25 mouse cellular contexts compared by ENCODE assay signal in genomic region chr5:76719954-76720353, GRCm38 (mm10).
A peak's percentile ranks its signal among the peaks of the same experiment; 100 is the strongest.
DNase-seq lines count a peak whose midpoint lies in the region; ATAC-seq and TF ChIP-seq lines count a peak whose summit lies in the region.
"Had no signal": no experiment of that assay in that cellular context is flagged by ENCODE, and none has a peak within 500 bp of the region (broad histone marks: within the 10 kb centered on the region; RNA-seq: fewer than 3 reads in every experiment).

No protein-coding gene starts in this region.

- 0 out of 2 replicates have a peak, but pooled peaks cover 3% of the 10 kb centered on the region for H3K36me3 ChIP-seq in forebrain, embryonic 16.5 days (ENCODE audit: control insufficient read depth, insufficient read depth)
- H3K36me3 ChIP-seq in forebrain, embryonic 15.5 days, result peaks cover 16% of the 10 kb centered on the region
- no peaks in the 10 kb centered on the region for H3K36me3 ChIP-seq in hindbrain, postnatal 0 days (ENCODE audit: insufficient read depth, low read length)
- no peaks in the 10 kb centered on the region for H3K36me3 ChIP-seq in hindbrain, embryonic 16.5 days (ENCODE audit: control insufficient read depth, insufficient read depth, low read length)
- H3K36me3 ChIP-seq in midbrain, embryonic 15.5 days (replicated peaks), result peaks cover 3% of the 10 kb centered on the region; the same call in 1 of the 2 replicates
- H3K36me3 ChIP-seq in midbrain, embryonic 10.5 days, result peaks cover 47% of the 10 kb centered on the region

- H3K4me2 ChIP-seq in forebrain, embryonic 16.5 days (ENCODE audit: low read length), result no peak overlapping the region
- no peak overlapping the region for H3K4me2 ChIP-seq in forebrain, embryonic 15.5 days (replicated peaks)
- H3K4me2 ChIP-seq in hindbrain, postnatal 0 days (ENCODE audit: low read depth, low read length), result no peak overlapping the region
- no peak overlapping the region for H3K4me2 ChIP-seq in hindbrain, embryonic 16.5 days (ENCODE audit: low read length)
- H3K4me2 ChIP-seq in midbrain, embryonic 15.5 days, result no peak overlapping the region
- H3K4me2 ChIP-seq: heart, embryonic 11.5 days; limb, embryonic 15.5 days; liver, embryonic 13.5 days had no signal

- TF ChIP-seq CTCF in hindbrain, postnatal 0 days (IDR thresholded peaks at IDR 0.05; ENCODE audit: low read depth), result no peak

- H3K27ac ChIP-seq in forebrain, embryonic 16.5 days (ENCODE audit: low read length), result no peak overlapping the region
- H3K27ac ChIP-seq in forebrain, embryonic 15.5 days (replicated peaks), result no peak overlapping the region
- 0 out of 2 replicates have a peak overlapping the region, but pooled peaks have one; percentile 51 for H3K27ac ChIP-seq in hindbrain, postnatal 0 days
- H3K27ac ChIP-seq in hindbrain, embryonic 16.5 days (ENCODE audit: low read depth, low read length), result no peak overlapping the region
- H3K27ac ChIP-seq in midbrain, embryonic 15.5 days, result 0 out of 2 replicates have a peak overlapping the region, but pooled peaks have one; percentile 40
- no peak overlapping the region for H3K27ac ChIP-seq in midbrain, embryonic 10.5 days (replicated peaks)
- H3K27ac ChIP-seq: limb, embryonic 10.5 days; limb, embryonic 15.5 days; liver, embryonic 13.5 days; stomach, postnatal 0 days had no signal

- 73% methylated on average over 3 of the region's 3 CpGs for WGBS in forebrain, embryonic 16.5 days
- 74% methylated on average over 3 of the region's 3 CpGs for WGBS in forebrain, embryonic 15.5 days
- WGBS in hindbrain, postnatal 0 days, result 51% methylated on average over 3 of the region's 3 CpGs
- WGBS in hindbrain, embryonic 16.5 days, result 65% methylated on average over 3 of the region's 3 CpGs
- WGBS in midbrain, embryonic 15.5 days, result 85% methylated on average over 3 of the region's 3 CpGs
- 91% methylated on average over 3 of the region's 3 CpGs for WGBS in midbrain, embryonic 10.5 days

- H3K9me3 ChIP-seq in forebrain, embryonic 16.5 days (ENCODE audit: control insufficient read depth, low read length), result no peaks in the 10 kb centered on the region
- H3K9me3 ChIP-seq in forebrain, embryonic 15.5 days, result no peaks in the 10 kb centered on the region
- H3K9me3 ChIP-seq in hindbrain, postnatal 0 days (ENCODE audit: low read length), result no peaks in the 10 kb centered on the region
- no peaks in the 10 kb centered on the region for H3K9me3 ChIP-seq in hindbrain, embryonic 16.5 days (ENCODE audit: control insufficient read depth, low read length)
- H3K9me3 ChIP-seq in midbrain, embryonic 15.5 days, result no peaks in the 10 kb centered on the region
- H3K9me3 ChIP-seq in midbrain, embryonic 10.5 days (replicated peaks), result peaks cover 19% of the 10 kb centered on the region
- H3K9me3 ChIP-seq: limb, embryonic 10.5 days; limb, embryonic 15.5 days had no signal

- H3K27me3 ChIP-seq in forebrain, embryonic 16.5 days (replicated peaks; ENCODE audit: control insufficient read depth, insufficient read depth, low read length), result no peaks in the 10 kb centered on the region
- H3K27me3 ChIP-seq in forebrain, embryonic 15.5 days, result no peaks in the 10 kb centered on the region
- no peaks in the 10 kb centered on the region for H3K27me3 ChIP-seq in hindbrain, postnatal 0 days (ENCODE audit: insufficient read depth, low read length)
- H3K27me3 ChIP-seq in hindbrain, embryonic 16.5 days (replicated peaks; ENCODE audit: control insufficient read depth, insufficient read depth, low read length), result no peaks in the 10 kb centered on the region
- H3K27me3 ChIP-seq in midbrain, embryonic 15.5 days (replicated peaks), result no peaks in the 10 kb centered on the region
- no peaks in the 10 kb centered on the region for H3K27me3 ChIP-seq in midbrain, embryonic 10.5 days (ENCODE audit: low read depth, poor library complexity, severe bottlenecking)
- H3K27me3 ChIP-seq: limb, embryonic 15.5 days; liver, embryonic 13.5 days; megakaryocyte, embryonic 14.5 days; Patski had no signal

- no peak for DNase-seq in hindbrain, postnatal 0 days (ENCODE audit: low spot score)
- no peak for DNase-seq in midbrain, embryonic 10.5 days (ENCODE audit: low spot score)
- no peak for DNase-seq in gastrocnemius, adult 8-10 months (ENCODE audit: low spot score in 2 of 2)
- DNase-seq: cerebellum, adult 11 months; cerebellum, adult 9-10 months; cerebellum, postnatal 36 days; kidney, postnatal 14 days; layer of hippocampus, adult 9-11 months; liver, embryonic 13.5 days; lung, adult 18-20 months; lung, postnatal 4 days; right cerebral cortex, postnatal 4 days; thymus, adult 2 months; thymus, postnatal 36 days had no signal

- ATAC-seq in forebrain, embryonic 16.5 days, result 0 out of 2 replicates have a peak, but pooled peaks have one; percentile 10
- no peak for ATAC-seq in forebrain, embryonic 15.5 days (replicated peaks)
- ATAC-seq in hindbrain, postnatal 0 days, result no peak
- ATAC-seq in hindbrain, embryonic 16.5 days, result no peak
- ATAC-seq in midbrain, embryonic 15.5 days (replicated peaks), result no peak
- ATAC-seq: lung, postnatal 0 days; Patski had no signal

- no peak overlapping the region for H3K4me3 ChIP-seq in forebrain, embryonic 16.5 days (replicated peaks; ENCODE audit: low read length)
- H3K4me3 ChIP-seq in forebrain, embryonic 15.5 days, result no peak overlapping the region
- no peak overlapping the region for H3K4me3 ChIP-seq in hindbrain, postnatal 0 days (ENCODE audit: low read length)
- H3K4me3 ChIP-seq in hindbrain, embryonic 16.5 days (ENCODE audit: low read length), result no peak overlapping the region
- H3K4me3 ChIP-seq in midbrain, embryonic 15.5 days, result no peak overlapping the region
- H3K4me3 ChIP-seq in midbrain, embryonic 10.5 days, result no peak overlapping the region
- H3K4me3 ChIP-seq: limb, embryonic 10.5 days; limb, embryonic 15.5 days; liver, embryonic 13.5 days; megakaryocyte, embryonic 14.5 days had no signal

- H3K4me1 ChIP-seq in forebrain, embryonic 16.5 days (replicated peaks; ENCODE audit: control insufficient read depth, insufficient read depth, low read length), result peaks cover 19% of the 10 kb centered on the region
- H3K4me1 ChIP-seq in forebrain, embryonic 15.5 days, result peaks cover 23% of the 10 kb centered on the region
- H3K4me1 ChIP-seq in hindbrain, postnatal 0 days (ENCODE audit: insufficient read depth, low read length), result peaks cover 4% of the 10 kb centered on the region; the same call in 1 of the 2 replicates
- H3K4me1 ChIP-seq in hindbrain, embryonic 16.5 days (ENCODE audit: control insufficient read depth, insufficient read depth, low read depth, low read length), result peaks cover 17% of the 10 kb centered on the region
- H3K4me1 ChIP-seq in midbrain, embryonic 15.5 days, result peaks cover 20% of the 10 kb centered on the region
- H3K4me1 ChIP-seq in midbrain, embryonic 10.5 days, result no peaks in the 10 kb centered on the region
- H3K4me1 ChIP-seq: limb, embryonic 15.5 days; liver, embryonic 13.5 days had no signal

- H3K9ac ChIP-seq in forebrain, embryonic 16.5 days (replicated peaks; ENCODE audit: low read depth, low read length), result no peak overlapping the region
- H3K9ac ChIP-seq in forebrain, embryonic 15.5 days (replicated peaks), result no peak overlapping the region
- no peak overlapping the region for H3K9ac ChIP-seq in hindbrain, postnatal 0 days (replicated peaks; ENCODE audit: low read length)
- no peak overlapping the region for H3K9ac ChIP-seq in hindbrain, embryonic 16.5 days (ENCODE audit: low read depth, low read length)
- no peak overlapping the region for H3K9ac ChIP-seq in midbrain, embryonic 15.5 days
- H3K9ac ChIP-seq: limb, embryonic 15.5 days; liver, embryonic 13.5 days had no signal

Comparison
In these comparisons a context has a peak if more than half of its experiments do, and no peak if none do; other contexts are left out.
1. H3K27ac ChIP-seq: peak in hindbrain, postnatal 0 days (single experiment) and midbrain, embryonic 15.5 days (single experiment); none in forebrain, embryonic 16.5 days (single experiment), forebrain, embryonic 15.5 days (single experiment), hindbrain, embryonic 16.5 days (single experiment) and midbrain, embryonic 10.5 days (single experiment).